Mouse (Mus musculus) inflammation-experienced regulatory T-cells, adult 6 months (primary cell): Measurements from ENCODE around the gene Ubxn11. TPM values are rescaled to one million over a fixed set of nuclear protein-coding genes. Genes with fewer than 3 reads are reported as not detected.
A peak's percentile ranks its signal among the peaks of the same experiment; 100 is the strongest.
"Not testable (repeated sequence)": the region's sequence is repeated elsewhere in the genome, so short reads cannot be mapped to it uniquely, and the experiment has no call there.

Experiments
- ATAC-seq: one replicate; pipeline ENCODE4 v1.8.0; 2017
- polyA plus RNA-seq, 3 experiments: library from polyadenylated mRNA; unstranded; fragments of 100-300 nt; shearing (Covaris generic); gene quantifications; one replicate each; pipeline ENCODE4 v1.2.1; 2017

Ubxn11 gene
- polyA plus RNA-seq, 3 experiments from 2014 or later = 36.2 to 54.5 (median 36.5) TPM

- ATAC-seq = no peak
Observed at GRCm38 (mm10) chr4:134153656-134154055, 51.3 kb downstream of the Ubxn11 start.

GRCm38 (mm10) chr4:134154354-134154753, 52.0 kb downstream of the Ubxn11 start:
- ATAC-seq = no peak

DNA sequence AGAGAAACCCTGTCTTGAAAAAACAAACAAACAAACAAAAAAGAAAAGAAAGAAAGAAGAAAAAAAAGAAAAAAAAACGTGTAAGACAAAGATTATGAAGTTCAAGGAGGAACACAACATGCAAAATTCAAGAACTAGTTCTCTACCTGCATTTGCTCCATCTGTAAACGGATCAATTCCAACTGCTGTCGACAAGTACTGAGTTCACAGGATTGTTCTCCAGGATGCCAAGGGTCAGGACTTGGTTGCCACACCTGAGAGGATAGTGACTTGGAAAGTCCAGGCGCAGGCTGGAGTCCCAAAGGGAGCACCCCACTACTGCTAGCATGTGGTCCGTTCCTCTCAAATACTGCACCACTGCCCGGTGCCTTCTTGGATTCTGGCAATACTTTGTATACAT, 53.2 kb downstream of the Ubxn11 start:
- ATAC-seq = no peak

GRCm38 (mm10) chr4:134155961-134156465, 53.6 kb downstream of the Ubxn11 start:
- no peak for ATAC-seq

DNA sequence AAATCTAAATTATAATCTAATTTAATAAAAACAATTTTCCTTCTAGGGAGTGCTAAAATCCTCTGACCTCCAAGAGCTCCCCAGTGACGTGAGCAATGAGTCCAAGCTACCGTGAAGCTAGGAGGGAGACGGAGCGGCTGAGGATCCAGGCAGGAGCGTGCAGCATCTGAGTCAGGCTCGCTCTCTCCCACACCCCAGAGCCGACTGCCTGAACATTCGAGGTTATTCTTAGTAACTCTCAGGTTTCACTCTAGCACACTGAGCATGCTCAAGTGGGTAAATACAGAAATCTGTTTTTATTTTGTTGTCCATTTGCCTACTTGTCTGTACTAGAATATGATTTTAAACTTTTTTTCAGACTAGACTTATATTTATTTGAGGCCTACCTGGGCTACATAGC, 54.4 kb downstream of the Ubxn11 start:
- ATAC-seq = no peak

DNA sequence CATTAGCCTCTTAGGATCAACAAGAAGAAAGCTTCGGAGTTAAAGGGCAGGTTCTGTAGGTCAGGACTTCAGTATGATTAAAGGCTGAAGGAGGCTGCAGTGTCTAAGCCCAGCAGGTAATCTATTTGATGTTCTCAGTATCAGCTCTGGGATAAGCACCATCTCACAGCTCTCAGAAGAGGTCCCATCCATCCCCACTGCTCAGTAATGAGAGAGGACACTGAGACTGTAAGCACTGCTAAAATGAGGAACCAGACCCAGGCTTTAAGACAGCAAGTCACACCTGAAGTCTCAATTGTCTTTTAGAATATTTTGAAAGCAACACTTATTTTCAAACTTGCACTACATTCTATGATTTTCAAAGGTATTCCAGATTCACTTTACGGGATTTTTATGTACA, 55.2 kb downstream of the Ubxn11 start:
- ATAC-seq = no peak

- ATAC-seq = no peak
Observed at GRCm38 (mm10) chr4:134158774-134159173, 56.4 kb downstream of the Ubxn11 start.

GRCm38 (mm10) chr4:134160071-134160470, 57.7 kb downstream of the Ubxn11 start:
- ATAC-seq = not testable (repeated sequence)

GRCm38 (mm10) chr4:134164591-134164990, 62.2 kb downstream of the Ubxn11 start:
- ATAC-seq = no peak

DNA sequence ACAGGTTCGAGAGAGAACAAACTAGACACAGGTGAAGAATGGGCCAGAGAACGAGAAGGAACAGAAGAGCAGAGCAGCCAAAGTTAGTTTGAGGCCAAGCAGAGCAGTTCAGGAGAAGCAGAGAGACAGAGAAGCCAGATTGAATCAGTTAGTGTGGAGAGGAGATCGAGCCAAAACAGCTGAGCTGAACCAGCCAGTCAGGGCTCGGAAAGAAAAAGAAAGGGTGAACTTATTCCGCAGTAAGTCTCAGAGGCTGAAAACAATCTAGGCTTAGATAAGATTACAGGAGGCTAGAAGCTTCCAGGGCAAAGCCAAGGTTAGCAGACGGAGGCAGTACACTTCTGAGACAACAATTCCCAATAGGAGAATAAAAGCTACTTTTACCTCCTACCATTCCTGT, 62.7 kb downstream of the Ubxn11 start:
- ATAC-seq = no peak

DNA sequence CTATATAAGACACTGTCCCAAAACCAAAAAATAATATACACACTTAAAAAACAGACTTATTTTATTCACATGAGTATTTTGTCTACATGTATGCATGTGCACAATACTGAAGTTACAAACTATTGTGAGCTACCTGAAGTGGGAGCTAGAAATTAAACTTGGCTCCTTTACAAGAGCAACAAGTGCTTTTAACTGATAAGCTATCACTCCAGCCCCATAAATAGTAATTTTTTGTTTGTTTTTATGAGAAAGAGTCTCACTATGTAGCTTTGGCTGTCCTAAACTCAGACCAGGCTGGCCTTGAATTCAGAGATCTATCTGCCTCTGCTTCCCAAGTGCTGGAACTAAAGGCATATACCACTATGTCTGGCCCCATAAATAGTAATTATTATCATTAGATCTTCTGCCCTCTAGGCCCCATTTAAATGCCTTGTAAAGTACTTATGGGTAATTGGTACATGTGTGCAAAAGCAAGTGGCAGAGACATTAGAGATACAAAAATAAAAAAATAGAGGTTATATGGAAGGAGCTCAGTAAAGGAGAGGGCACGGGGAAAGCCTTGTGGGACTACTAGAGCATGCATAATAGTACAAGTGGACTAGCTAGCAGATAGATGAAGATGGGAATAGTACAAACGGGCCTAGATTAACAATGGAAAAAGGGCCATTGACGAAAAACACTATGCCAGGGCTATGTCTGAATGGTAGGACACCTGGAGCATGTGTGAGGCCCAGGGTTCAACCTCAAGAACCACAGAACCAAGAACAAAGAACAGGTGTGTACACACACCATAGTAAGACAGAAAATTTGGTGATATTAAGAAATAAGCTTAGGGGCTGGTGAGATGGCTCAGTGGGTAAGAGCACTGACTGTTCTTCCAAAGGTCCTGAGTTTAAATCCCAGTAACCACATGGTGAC, 63.4 kb downstream of the Ubxn11 start:
- no peak for ATAC-seq

- peak; percentile 21 for ATAC-seq
Observed at GRCm38 (mm10) chr4:134166906-134167305, 64.5 kb downstream of the Ubxn11 start.

DNA sequence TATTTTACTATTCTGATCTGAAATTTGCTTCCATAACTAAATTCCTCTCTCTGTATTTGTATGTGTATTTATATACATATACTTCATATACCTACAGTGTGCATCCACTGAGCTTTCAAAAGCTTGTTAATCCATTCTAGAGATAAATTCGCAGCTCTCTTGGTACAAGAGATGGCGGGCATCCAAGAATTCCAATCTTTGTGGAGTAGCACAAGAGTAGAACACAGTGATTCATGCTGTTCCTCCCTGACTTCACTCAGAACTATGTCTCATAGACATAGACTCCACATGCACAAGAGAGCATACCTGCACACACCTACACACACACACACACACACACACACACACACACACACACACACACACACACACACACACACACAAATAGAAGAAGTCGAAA, 70.0 kb downstream of the Ubxn11 start:
- ATAC-seq = no peak

Other genes with a start within 250 kb of the Ubxn11 start
- 100 to 1,000 TPM in 1 of 3 experiments, 10 to 100 TPM in 2; 88.8 to 145 (median 91.9) TPM for gene Rps6ka1, start 214.8 kb upstream of the Ubxn11 start, polyA plus RNA-seq
- gene Hmgn2, start 133.9 kb upstream of the Ubxn11 start, polyA plus RNA-seq = 100 to 1,000 TPM; 371 to 949 (median 420) TPM
- 10 to 100 TPM; 16.1 to 22.4 (median 18.6) TPM for gene Dhdds, start 101.7 kb upstream of the Ubxn11 start, polyA plus RNA-seq
- gene Lin28a, start 83.7 kb upstream of the Ubxn11 start, polyA plus RNA-seq = under 1 TPM in 1 of 3 experiments, not detected in 2; 0.16 TPM
- 1 to 10 TPM in 1 of 3 experiments, under 1 TPM in 2; 0.80 to 1.1 (median 0.94) TPM for gene Zfp683, start 48.7 kb upstream of the Ubxn11 start, polyA plus RNA-seq
- gene Crybg2, start 41.8 kb upstream of the Ubxn11 start, polyA plus RNA-seq = 10 to 100 TPM; 10.8 to 23.3 (median 14.1) TPM
- gene Cd52, start 7.5 kb upstream of the Ubxn11 start, polyA plus RNA-seq = 1,000 to 10,000 TPM; 2,728 to 3,832 (median 3,666) TPM
- gene Sh3bgrl3, start 26.2 kb downstream of the Ubxn11 start, polyA plus RNA-seq = 1,000 to 10,000 TPM in 2 of 3 experiments, 100 to 1,000 TPM in 1; 884 to 1,358 (median 1,179) TPM
- gene Cep85, start 84.5 kb downstream of the Ubxn11 start, polyA plus RNA-seq = 100 to 1,000 TPM in 2 of 3 experiments, 10 to 100 TPM in 1; 61.0 to 150 (median 121) TPM
- not detected for gene Gm7534, start 100.4 kb downstream of the Ubxn11 start, polyA plus RNA-seq
- not detected for gene Catsper4, start 124.8 kb downstream of the Ubxn11 start, polyA plus RNA-seq
- not detected for gene Cnksr1, start 135.8 kb downstream of the Ubxn11 start, polyA plus RNA-seq
- 1 to 10 TPM in 1 of 3 experiments, not detected in 2; 2.3 TPM for gene E130218I03Rik, start 141.1 kb downstream of the Ubxn11 start, polyA plus RNA-seq
- gene Zfp593, start 143.0 kb downstream of the Ubxn11 start, polyA plus RNA-seq = 1 to 10 TPM; 4.7 to 6.4 (median 4.9) TPM
- not detected for gene Gm30191, start 144.4 kb downstream of the Ubxn11 start, polyA plus RNA-seq
- not detected for gene Grrp1, start 151.5 kb downstream of the Ubxn11 start, polyA plus RNA-seq
- gene Pdik1l, start 185.3 kb downstream of the Ubxn11 start, polyA plus RNA-seq = 10 to 100 TPM; 18.5 to 26.7 (median 23.7) TPM
- not detected for gene Trim63, start 212.6 kb downstream of the Ubxn11 start, polyA plus RNA-seq
- gene Slc30a2, start 240.6 kb downstream of the Ubxn11 start, polyA plus RNA-seq = under 1 TPM; 0.21 to 0.34 (median 0.29) TPM